Mouse (Mus musculus) 416B (cell line): ENCODE results near the gene Smtn.

ENCODE experiments used
- DNase-seq: peaks from one replicate; pipeline ENCODE4 v3.0.0; 2011; ENCODE audit warnings: low read depth

Gene Smtn

GRCm38 (mm10) chr11:3509181-3510085, 31.0 kb downstream of the Smtn start:
- no peak for DNase-seq

GRCm38 (mm10) chr11:3508226-3508625, 32.2 kb downstream of the Smtn start:
- peak; percentile 36 for DNase-seq

GRCm38 (mm10) chr11:3503755-3504693, 36.4 kb downstream of the Smtn start:
- no peak for DNase-seq

- DNase-seq = no peak
Observed at GRCm38 (mm10) chr11:3502459-3503072, 37.8 kb downstream of the Smtn start.

GRCm38 (mm10) chr11:3502057-3502456, 38.4 kb downstream of the Smtn start:
- DNase-seq = no peak

GRCm38 (mm10) chr11:3497296-3497695, 43.1 kb downstream of the Smtn start:
- DNase-seq = no peak

- DNase-seq = no peak
Observed at GRCm38 (mm10) chr11:3496756-3497155, 43.7 kb downstream of the Smtn start.

GRCm38 (mm10) chr11:3495496-3495895, 44.9 kb downstream of the Smtn start:
- DNase-seq = no peak

GRCm38 (mm10) chr11:3494857-3495256, 45.6 kb downstream of the Smtn start:
- DNase-seq = no peak

- DNase-seq = no peak
Observed at GRCm38 (mm10) chr11:3492748-3493147, 47.7 kb downstream of the Smtn start.

- peak; percentile 31 for DNase-seq
Observed at GRCm38 (mm10) chr11:3489036-3489435, 51.4 kb downstream of the Smtn start.

- no peak for DNase-seq
Observed at GRCm38 (mm10) chr11:3487952-3488570, 52.4 kb downstream of the Smtn start, which contains the start of gene Pla2g3. Gene Pla2g3, plus strand, starts transcription at chr11:3488284.

- peak; percentile 49 for DNase-seq
Observed at GRCm38 (mm10) chr11:3486349-3486748, 54.1 kb downstream of the Smtn start.

- no peak for DNase-seq
Observed at GRCm38 (mm10) chr11:3483980-3484642, 56.3 kb downstream of the Smtn start.

GRCm38 (mm10) chr11:3475489-3475888, 64.9 kb downstream of the Smtn start:
- DNase-seq = no peak

- DNase-seq = peak; percentile 90
Observed at GRCm38 (mm10) chr11:3474480-3475115, 65.8 kb downstream of the Smtn start.

- DNase-seq = peak; percentile 89
Observed at GRCm38 (mm10) chr11:3472484-3472883, 67.9 kb downstream of the Smtn start.

- no peak for DNase-seq
Observed at GRCm38 (mm10) chr11:3471448-3471850, 69.0 kb downstream of the Smtn start.
